Mouse (Mus musculus): ENCODE results near the gene Fam83d. TPM values are rescaled to one million over a fixed set of nuclear protein-coding genes. Genes with fewer than 3 reads are reported as not detected.

The Fam83d gene
- total RNA-seq, 2 experiments from 2014 or later, result 7.5 to 9.7 TPM

- no peak for ATAC-seq (replicated peaks; ENCODE audit: low FRiP score, low TSS enrichment, poor library complexity, severe bottlenecking)
Observed at GRCm38 (mm10) chr2:158795043-158795442, 27.1 kb downstream of the Fam83d start.

- no peak for ATAC-seq (replicated peaks; ENCODE audit: low FRiP score, low TSS enrichment, poor library complexity, severe bottlenecking)
Observed at GRCm38 (mm10) chr2:158795875-158796274, 28.0 kb downstream of the Fam83d start.

- ATAC-seq (replicated peaks; ENCODE audit: low FRiP score, low TSS enrichment, poor library complexity, severe bottlenecking), result no peak
Observed at GRCm38 (mm10) chr2:158799328-158799727, 31.4 kb downstream of the Fam83d start.

GRCm38 (mm10) chr2:158800788-158801187 is 32.9 kb downstream of the Fam83d start:
- no peak for ATAC-seq (replicated peaks; ENCODE audit: low FRiP score, low TSS enrichment, poor library complexity, severe bottlenecking)

GRCm38 (mm10) chr2:158803575-158803974 is 35.7 kb downstream of the Fam83d start:
- no peak for ATAC-seq (replicated peaks; ENCODE audit: low FRiP score, low TSS enrichment, poor library complexity, severe bottlenecking)

- no peak for ATAC-seq (replicated peaks; ENCODE audit: low FRiP score, low TSS enrichment, poor library complexity, severe bottlenecking)
Observed at GRCm38 (mm10) chr2:158815686-158816085, 47.8 kb downstream of the Fam83d start.

GRCm38 (mm10) chr2:158816239-158816638 is 48.3 kb downstream of the Fam83d start:
- no peak for ATAC-seq (replicated peaks; ENCODE audit: low FRiP score, low TSS enrichment, poor library complexity, severe bottlenecking)

- no peak for ATAC-seq (replicated peaks; ENCODE audit: low FRiP score, low TSS enrichment, poor library complexity, severe bottlenecking)
Observed at GRCm38 (mm10) chr2:158817708-158818107, 49.8 kb downstream of the Fam83d start.

- ATAC-seq (replicated peaks; ENCODE audit: low FRiP score, low TSS enrichment, poor library complexity, severe bottlenecking), result no peak
Observed at GRCm38 (mm10) chr2:158828124-158828523, 60.2 kb downstream of the Fam83d start.

GRCm38 (mm10) chr2:158829746-158830145 is 61.9 kb downstream of the Fam83d start:
- ATAC-seq (replicated peaks; ENCODE audit: low FRiP score, low TSS enrichment, poor library complexity, severe bottlenecking), result no peak

GRCm38 (mm10) chr2:158833221-158833620 is 65.3 kb downstream of the Fam83d start:
- ATAC-seq (replicated peaks; ENCODE audit: low FRiP score, low TSS enrichment, poor library complexity, severe bottlenecking), result no peak

- no peak for ATAC-seq (replicated peaks; ENCODE audit: low FRiP score, low TSS enrichment, poor library complexity, severe bottlenecking)
Observed at GRCm38 (mm10) chr2:158833645-158834044, 65.8 kb downstream of the Fam83d start.

Other genes starting within 250 kb of the Fam83d start
- not detected in 2 replicates for gene Slc32a1, start 157.3 kb upstream of the Fam83d start, total RNA-seq (2014; fragmentation: Nextera tagmentation)
- not detected in 2 replicates for gene Slc32a1, start 157.3 kb upstream of the Fam83d start, total RNA-seq (2017)
- 13.8 and 21.1 TPM in 2 replicates for gene Actr5, start 143.2 kb upstream of the Fam83d start, total RNA-seq (2014; fragmentation: Nextera tagmentation)
- gene Actr5, start 143.2 kb upstream of the Fam83d start, total RNA-seq (2017), result 16.2 and 31.5 TPM in 2 replicates
- gene Ppp1r16b, start 102.7 kb upstream of the Fam83d start, total RNA-seq (2014; fragmentation: Nextera tagmentation), result 2.4 and 5.0 TPM in 2 replicates
- 0.04 and 1.6 TPM in 2 replicates for gene Ppp1r16b, start 102.7 kb upstream of the Fam83d start, total RNA-seq (2017)
- 12.0 and 13.5 TPM in 2 replicates for gene Dhx35, start 26.7 kb downstream of the Fam83d start, total RNA-seq (2014; fragmentation: Nextera tagmentation)
- 8.7 and 10.1 TPM in 2 replicates for gene Dhx35, start 26.7 kb downstream of the Fam83d start, total RNA-seq (2017)